Mouse (Mus musculus): ENCODE data around the gene Ccdc189.

GRCm38 (mm10) chr7:127631416-127631815, 43.0 kb upstream of the Ccdc189 start:
- TF ChIP-seq CTCF (IDR thresholded peaks at IDR 0.05; ENCODE audit: low read depth, low read length) (no peak), POLR2A (IDR thresholded peaks at IDR 0.05; ENCODE audit: borderline replicate concordance, low read depth, low read length) (no peak)

Data from bone marrow macrophage, adult 2 months (primary cell).